Mouse (Mus musculus): ENCODE results near the gene Lrpprc. TPM values are rescaled to one million over a fixed set of nuclear protein-coding genes. Genes with fewer than 3 reads are reported as not detected.

The Lrpprc gene
- total and polyA plus RNA-seq, 2 experiments, result 17.4 to 103 TPM

GRCm38 (mm10) chr17:84696537-84696936, 94.1 kb downstream of the Lrpprc start:
- Histone ChIP-seq H3K79me2 (ENCODE audit: control insufficient read depth, insufficient read depth, low read length) (no peaks in the 10 kb centered on the region), H3K27me3 (ENCODE audit: control insufficient read depth, insufficient read depth, low read length) (no peaks in the 10 kb centered on the region), H3K9ac (ENCODE audit: low read depth, low read length) (no peak overlapping the region), H3K27ac (replicated peaks; ENCODE audit: insufficient read depth, low read depth, low read length) (no peak overlapping the region), H3K4me3 (ENCODE audit: insufficient read depth, low read depth, low read length) (no peak overlapping the region), H3K36me3 (ENCODE audit: control insufficient read depth, insufficient read depth, low read length) (peaks cover 14% of the 10 kb centered on the region; the same call in 1 of the 2 replicates), H3K4me1 (ENCODE audit: control insufficient read depth, insufficient read depth, low read length) (peaks cover 11% of the 10 kb centered on the region)
- TF ChIP-seq CTCF (IDR thresholded peaks at IDR 0.05; ENCODE audit: low read depth, low read length) (no peak), POLR2A (IDR thresholded peaks at IDR 0.05; ENCODE audit: extremely low read depth, insufficient read depth, low read length) (no peak)
- 51% methylated on average over 6 of the region's 6 CpGs for WGBS
- DNase-seq (ENCODE audit: extremely low read depth, low read depth, low spot score), result no peak

GRCm38 (mm10) chr17:84693741-84694140, 96.8 kb downstream of the Lrpprc start:
- peak; percentile 100 for DNase-seq (ENCODE audit: extremely low read depth, low read depth, low spot score)
- Histone ChIP-seq H3K4me1 (ENCODE audit: control insufficient read depth, insufficient read depth, low read length) (peaks cover 22% of the 10 kb centered on the region), H3K9ac (ENCODE audit: low read depth, low read length) (0 out of 2 replicates have a peak overlapping the region, but pooled peaks have one; percentile 34), H3K79me2 (ENCODE audit: control insufficient read depth, insufficient read depth, low read length) (no peaks in the 10 kb centered on the region), H3K4me3 (ENCODE audit: insufficient read depth, low read depth, low read length) (no peak overlapping the region), H3K36me3 (ENCODE audit: control insufficient read depth, insufficient read depth, low read length) (peaks cover 10% of the 10 kb centered on the region; the same call in 1 of the 2 replicates), H3K27me3 (ENCODE audit: control insufficient read depth, insufficient read depth, low read length) (no peaks in the 10 kb centered on the region), H3K27ac (replicated peaks; ENCODE audit: insufficient read depth, low read depth, low read length) (peak overlapping the region; percentile 57)
- WGBS, result 8% methylated on average over 2 of the region's 2 CpGs
- TF ChIP-seq POLR2A (IDR thresholded peaks at IDR 0.05; ENCODE audit: extremely low read depth, insufficient read depth, low read length), result no peak

- H3K4me1 ChIP-seq (ENCODE audit: control insufficient read depth, insufficient read depth, low read length), result peaks cover 28% of the 10 kb centered on the region
- WGBS, result 28% methylated on average over 5 of the region's 5 CpGs
- peak overlapping the region; percentile 49 for H3K9ac ChIP-seq (ENCODE audit: low read depth, low read length)
- no peaks in the 10 kb centered on the region for H3K27me3 ChIP-seq (ENCODE audit: control insufficient read depth, insufficient read depth, low read length)
- DNase-seq (ENCODE audit: extremely low read depth, low read depth, low spot score), result peak; percentile 93
- H3K4me3 ChIP-seq (ENCODE audit: insufficient read depth, low read depth, low read length), result no peak overlapping the region
- TF ChIP-seq CTCF (IDR thresholded peaks at IDR 0.05; ENCODE audit: low read depth, low read length) (no peak), POLR2A (IDR thresholded peaks at IDR 0.05; ENCODE audit: extremely low read depth, insufficient read depth, low read length) (no peak)
- peak overlapping the region; percentile 66 for H3K27ac ChIP-seq (replicated peaks; ENCODE audit: insufficient read depth, low read depth, low read length)
- H3K36me3 ChIP-seq (ENCODE audit: control insufficient read depth, insufficient read depth, low read length), result peaks cover 20% of the 10 kb centered on the region; the same call in 1 of the 2 replicates
- no peaks in the 10 kb centered on the region for H3K79me2 ChIP-seq (ENCODE audit: control insufficient read depth, insufficient read depth, low read length)
Measured at GRCm38 (mm10) chr17:84690111-84690510, 100.5 kb downstream of the Lrpprc start.

- H3K4me3 ChIP-seq (ENCODE audit: insufficient read depth, low read depth, low read length), result no peak overlapping the region
- whole genome bisulfite sequencing, result 16% methylated on average over 5 of the region's 5 CpGs
- H3K9ac ChIP-seq (ENCODE audit: low read depth, low read length), result peak overlapping the region; percentile 48; the same call in 1 of the 2 replicates
- DNase-seq (ENCODE audit: extremely low read depth, low read depth, low spot score), result peak; percentile 99
- no peak for TF ChIP-seq POLR2A (IDR thresholded peaks at IDR 0.05; ENCODE audit: extremely low read depth, insufficient read depth, low read length)
- no peak for TF ChIP-seq CTCF (IDR thresholded peaks at IDR 0.05; ENCODE audit: low read depth, low read length)
- H3K27ac ChIP-seq (replicated peaks; ENCODE audit: insufficient read depth, low read depth, low read length), result peak overlapping the region; percentile 99
- H3K4me1 ChIP-seq (ENCODE audit: control insufficient read depth, insufficient read depth, low read length), result peaks cover 34% of the 10 kb centered on the region
- H3K27me3 ChIP-seq (ENCODE audit: control insufficient read depth, insufficient read depth, low read length), result no peaks in the 10 kb centered on the region
- peaks cover 18% of the 10 kb centered on the region; the same call in 1 of the 2 replicates for H3K36me3 ChIP-seq (ENCODE audit: control insufficient read depth, insufficient read depth, low read length)
- H3K79me2 ChIP-seq (ENCODE audit: control insufficient read depth, insufficient read depth, low read length), result peaks cover under 1% of the 10 kb centered on the region; the same call in 1 of the 2 replicates
Measured at GRCm38 (mm10) chr17:84689316-84689715, 101.3 kb downstream of the Lrpprc start.

GRCm38 (mm10) chr17:84688834-84689233, 101.8 kb downstream of the Lrpprc start:
- no peak for TF ChIP-seq POLR2A (IDR thresholded peaks at IDR 0.05; ENCODE audit: extremely low read depth, insufficient read depth, low read length)
- no peak overlapping the region for H3K4me3 ChIP-seq (ENCODE audit: insufficient read depth, low read depth, low read length)
- H3K79me2 ChIP-seq (ENCODE audit: control insufficient read depth, insufficient read depth, low read length), result peaks cover 4% of the 10 kb centered on the region; the same call in 1 of the 2 replicates
- peak overlapping the region; percentile 37; the same call in 1 of the 2 replicates for H3K9ac ChIP-seq (ENCODE audit: low read depth, low read length)
- WGBS, result 18% methylated on average over 11 of the region's 11 CpGs
- peaks cover 34% of the 10 kb centered on the region for H3K4me1 ChIP-seq (ENCODE audit: control insufficient read depth, insufficient read depth, low read length)
- no peaks in the 10 kb centered on the region for H3K27me3 ChIP-seq (ENCODE audit: control insufficient read depth, insufficient read depth, low read length)
- peaks cover 18% of the 10 kb centered on the region; the same call in 1 of the 2 replicates for H3K36me3 ChIP-seq (ENCODE audit: control insufficient read depth, insufficient read depth, low read length)
- peak; percentile 79 for DNase-seq (ENCODE audit: extremely low read depth, low read depth, low spot score)
- H3K27ac ChIP-seq (replicated peaks; ENCODE audit: insufficient read depth, low read depth, low read length), result peak overlapping the region; percentile 93

- 77% methylated on average over 5 of the region's 5 CpGs for WGBS
- H3K27ac ChIP-seq (replicated peaks; ENCODE audit: insufficient read depth, low read depth, low read length), result no peak overlapping the region
- no peak for DNase-seq (ENCODE audit: extremely low read depth, low read depth, low spot score)
- peaks cover 18% of the 10 kb centered on the region; the same call in 1 of the 2 replicates for H3K36me3 ChIP-seq (ENCODE audit: control insufficient read depth, insufficient read depth, low read length)
- H3K9ac ChIP-seq (ENCODE audit: low read depth, low read length), result no peak overlapping the region
- H3K27me3 ChIP-seq (ENCODE audit: control insufficient read depth, insufficient read depth, low read length), result no peaks in the 10 kb centered on the region
- H3K79me2 ChIP-seq (ENCODE audit: control insufficient read depth, insufficient read depth, low read length), result peaks cover 4% of the 10 kb centered on the region; the same call in 1 of the 2 replicates
- TF ChIP-seq CTCF (IDR thresholded peaks at IDR 0.05; ENCODE audit: low read depth, low read length), result no peak
- no peak for TF ChIP-seq POLR2A (IDR thresholded peaks at IDR 0.05; ENCODE audit: extremely low read depth, insufficient read depth, low read length)
- no peak overlapping the region for H3K4me3 ChIP-seq (ENCODE audit: insufficient read depth, low read depth, low read length)
- peaks cover 29% of the 10 kb centered on the region for H3K4me1 ChIP-seq (ENCODE audit: control insufficient read depth, insufficient read depth, low read length)
Measured at GRCm38 (mm10) chr17:84687994-84688393, 102.6 kb downstream of the Lrpprc start.

All from liver, adult 2 months (tissue).